Mouse (Mus musculus) cerebellum, adult 2 months (tissue): ENCODE results near the gene Emg1.

Source experiments
- CTCF ChIP-seq: fragments of 200-500 bp; IDR thresholded peaks from 2 replicates; pipeline ENCODE4 v1.5.1; 2011; ENCODE audit warnings: low read depth, mild to moderate bottlenecking, control low read depth, low read length, moderate library complexity, borderline replicate concordance; ENCODE audit not compliant: insufficient read depth
- POLR2A ChIP-seq: fragments of 200-500 bp; IDR thresholded peaks from 2 replicates; pipeline ENCODE4 v1.6.1; 2011; ENCODE audit warnings: low read length, control low read depth, borderline replicate concordance; ENCODE audit not compliant: insufficient read depth

- TF ChIP-seq CTCF (no peak), POLR2A (no peak)
These were observed 25.1 kb upstream of the Emg1 start for GRCm38 (mm10) chr6:124737040-124737439.
